Mouse (Mus musculus) forebrain, embryonic 11.5 days (tissue): ENCODE data around the gene Dnajc17. TPM values are rescaled to one million over a fixed set of nuclear protein-coding genes. Genes with fewer than 3 reads are reported as not detected.

Experiments
- ATAC-seq: fragments of 200-750 bp; cut with Nextera tagmentation; replicated peaks from 2 replicates; pipeline ENCODE4 v1.8.0; 2017; ENCODE audit warnings: moderate TSS enrichment; ENCODE audit not compliant: low FRiP score
- DNase-seq: peaks from one replicate; pipeline ENCODE4 v3.0.0-alpha.2; 2017; ENCODE audit warnings: low spot score
- H3K27ac ChIP-seq: fragments of 300-500 bp; sonication (generic); 2 replicates; pipeline ENCODE4 v1.5.1; 2014; ENCODE audit warnings: low read depth, low read length
- H3K27me3 ChIP-seq: fragments of 300-500 bp; sonication (generic); 2 replicates; pipeline ENCODE4 v1.6.1; 2014; ENCODE audit warnings: mild to moderate bottlenecking, low read length, mixed read lengths; ENCODE audit not compliant: control insufficient read depth, insufficient read depth
- H3K36me3 ChIP-seq: fragments of 300-500 bp; sonication (generic); 2 replicates; pipeline ENCODE4 v1.6.1; 2014; ENCODE audit warnings: mild to moderate bottlenecking, low read length, moderate library complexity, mixed read lengths; ENCODE audit not compliant: control insufficient read depth, insufficient read depth
- H3K4me1 ChIP-seq: fragments of 300-500 bp; sonication (generic); replicated peaks from 2 replicates; pipeline ENCODE4 v1.6.1; 2014; ENCODE audit warnings: low read length, mixed read lengths; ENCODE audit not compliant: control insufficient read depth, insufficient read depth
- H3K4me2 ChIP-seq: fragments of 300-500 bp; sonication (generic); 2 replicates; pipeline ENCODE4 v1.6.1; 2014; ENCODE audit warnings: low read depth, mild to moderate bottlenecking, low read length, moderate library complexity, mixed read lengths; ENCODE audit not compliant: severe bottlenecking
- H3K4me3 ChIP-seq: fragments of 300-500 bp; sonication (generic); 2 replicates; pipeline ENCODE4 v1.5.1; 2014; ENCODE audit warnings: low read depth, low read length
- H3K9ac ChIP-seq: fragments of 300-500 bp; sonication (generic); 2 replicates; pipeline ENCODE4 v1.6.1; 2014; ENCODE audit warnings: low read length
- H3K9me3 ChIP-seq: fragments of 300-500 bp; sonication (generic); 2 replicates; pipeline ENCODE4 v1.6.1; 2016; ENCODE audit warnings: low read length, mixed read lengths; ENCODE audit not compliant: control insufficient read depth
- WGBS: fragments of 180-500 bp; shearing (Covaris S2); extraction: QIAGEN DNeasy Blood & Tissue Kit; methylation state at CpG from one replicate; pipeline ENCODE4 v1.1.7; 2014; 5-methylcytosine and 5-hydroxymethylcytosine counted together
- polyA plus RNA-seq: library from polyadenylated mRNA; unstranded; fragments of >200 nt; fragmentation: Nextera tagmentation; extraction: Ambion mirVana; gene quantifications from 2 replicates; pipeline ENCODE4 v1.2.1, GENCODE M21; 2014

Dnajc17 gene
- polyA plus RNA-seq, 1 experiment from 2014 or later: 27.1 TPM

DNA sequence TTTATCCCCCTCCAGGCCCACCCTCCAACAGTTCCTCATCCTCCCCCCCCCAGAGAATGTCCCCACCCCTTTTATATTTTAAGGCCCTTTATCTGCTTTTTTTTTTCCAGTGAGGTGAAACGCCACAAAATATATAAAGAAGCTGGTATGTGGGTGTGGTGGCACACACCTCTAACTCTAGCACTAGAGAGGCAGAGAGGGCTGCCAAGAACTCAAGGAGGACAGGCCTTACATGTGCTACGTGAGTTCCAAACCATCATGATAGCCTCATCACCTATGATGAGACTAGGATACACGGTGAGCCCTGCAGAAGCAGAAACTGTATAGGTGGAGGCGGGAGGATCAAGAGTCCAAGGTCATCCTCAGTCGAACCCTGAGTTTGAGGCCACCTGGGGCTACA lies 17.6 kb downstream of the Dnajc17 start:
- no peak overlapping the region for H3K9ac ChIP-seq
- ATAC-seq (no peak), DNase-seq (no peak)
- no peaks in the 10 kb centered on the region for H3K9me3 ChIP-seq
- 94% methylated on average over 5 of the region's 5 CpGs for WGBS
- H3K27ac ChIP-seq: no peak overlapping the region
- H3K36me3 ChIP-seq: no peaks in the 10 kb centered on the region
- H3K4me2 ChIP-seq: no peak overlapping the region
- H3K4me1 ChIP-seq: no peaks in the 10 kb centered on the region
- no peak overlapping the region for H3K4me3 ChIP-seq
- H3K27me3 ChIP-seq: no peaks in the 10 kb centered on the region

DNA sequence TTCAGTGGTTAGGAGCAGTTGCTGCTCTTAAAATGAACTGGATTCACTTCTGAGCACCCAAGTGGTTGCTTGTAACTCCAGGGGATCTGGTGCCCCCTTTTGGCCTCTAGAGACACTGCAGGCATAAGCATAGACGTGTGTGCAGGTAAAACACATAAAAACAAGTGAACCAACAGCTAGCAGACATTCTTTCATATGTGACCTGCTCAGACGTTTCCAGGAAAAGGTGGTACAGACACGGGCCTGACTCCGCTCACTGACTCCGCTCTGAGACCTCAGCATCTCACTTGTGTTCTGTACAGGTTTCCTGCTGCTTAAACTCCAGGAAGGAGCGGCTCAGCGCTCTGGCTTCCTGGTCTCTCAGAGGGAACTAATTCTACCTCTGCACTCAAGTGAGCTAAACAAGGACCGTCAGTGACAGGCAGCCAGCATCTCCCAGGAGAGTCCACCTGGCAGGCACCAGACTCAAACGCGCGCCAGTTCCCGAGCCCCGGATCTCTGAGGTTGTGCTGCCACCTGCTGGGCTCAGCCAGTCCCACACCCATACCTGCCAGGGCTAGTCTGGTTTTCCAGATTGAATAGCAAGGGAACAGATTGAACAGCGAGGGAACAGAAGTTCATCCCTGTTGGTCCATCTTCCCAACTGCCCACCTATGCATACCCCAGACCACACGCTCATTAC lies 19.4 kb downstream of the Dnajc17 start:
- ATAC-seq (peak; percentile 73), DNase-seq (peak; percentile 92)
- Histone ChIP-seq H3K4me3 (peak overlapping the region; percentile 24), H3K4me2 (peak overlapping the region; percentile 54), H3K27me3 (no peaks in the 10 kb centered on the region), H3K4me1 (no peaks in the 10 kb centered on the region), H3K9ac (peak overlapping the region; percentile 16; the same call in 1 of the 2 replicates), H3K27ac (no peak overlapping the region), H3K36me3 (no peaks in the 10 kb centered on the region; the same call in 1 of the 2 replicates), H3K9me3 (no peaks in the 10 kb centered on the region)
- WGBS: 5% methylated on average over 15 of the region's 15 CpGs

DNA sequence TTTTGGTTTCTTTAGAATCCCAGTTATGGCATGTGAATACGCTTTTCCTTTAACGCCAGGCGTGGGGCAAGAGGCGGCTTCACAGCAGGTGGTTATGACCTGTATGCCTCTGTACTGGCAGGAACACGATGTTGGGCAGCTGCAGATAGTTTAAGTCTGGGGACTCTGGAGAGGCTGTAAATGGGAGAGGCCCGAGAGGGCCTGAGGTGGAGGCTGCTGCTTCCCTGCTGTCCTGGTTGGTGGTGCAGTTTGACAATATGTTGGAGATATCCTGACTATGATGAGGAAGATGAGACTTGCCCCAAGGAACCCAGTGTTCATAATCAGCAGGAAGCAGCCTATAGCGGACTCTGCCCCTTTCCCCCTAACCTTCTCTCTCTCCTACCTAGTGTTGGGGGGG lies 25.7 kb downstream of the Dnajc17 start:
- ATAC-seq (no peak), DNase-seq (no peak)
- no peaks in the 10 kb centered on the region; the same call in 1 of the 2 replicates for H3K36me3 ChIP-seq
- no peak overlapping the region for H3K27ac ChIP-seq
- no peaks in the 10 kb centered on the region for H3K4me1 ChIP-seq
- no peak overlapping the region for H3K9ac ChIP-seq
- H3K4me3 ChIP-seq: no peak overlapping the region
- no peaks in the 10 kb centered on the region for H3K27me3 ChIP-seq
- 77% methylated on average over 7 of the region's 7 CpGs for WGBS
- H3K4me2 ChIP-seq: no peak overlapping the region
- H3K9me3 ChIP-seq: no peaks in the 10 kb centered on the region

DNA sequence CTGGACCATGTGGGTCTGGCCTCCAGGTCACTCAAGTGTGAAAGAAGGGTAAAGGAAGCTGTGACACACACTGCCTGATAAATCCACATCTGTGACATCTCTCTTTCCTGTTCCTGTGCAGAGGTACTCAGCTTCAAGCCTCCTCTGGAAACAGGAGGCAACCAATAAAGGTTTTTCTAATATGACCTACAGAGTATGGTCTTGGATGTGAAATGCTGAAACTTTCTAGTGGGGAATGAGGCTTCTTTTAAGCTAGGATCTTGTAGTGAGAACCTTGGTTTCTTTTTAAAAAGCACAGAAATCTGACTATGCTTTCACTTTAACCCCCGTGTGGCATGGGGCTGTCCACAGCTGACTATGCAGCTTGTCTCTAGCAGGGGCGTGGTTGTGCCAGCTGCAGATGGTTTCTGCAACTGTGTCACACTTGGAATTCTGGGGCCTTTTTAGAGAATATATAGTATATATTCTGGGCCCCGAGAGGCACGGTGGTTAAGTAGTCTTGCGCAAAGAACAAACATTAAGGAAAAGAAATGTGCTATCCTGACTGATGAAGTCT lies 31.1 kb downstream of the Dnajc17 start:
- no peak overlapping the region for H3K4me2 ChIP-seq
- H3K9ac ChIP-seq: no peak overlapping the region
- H3K4me1 ChIP-seq: peaks cover 6% of the 10 kb centered on the region; the same call in 1 of the 2 replicates
- DNase-seq (no peak), ATAC-seq (no peak)
- WGBS: 85% methylated on average over 5 of the region's 5 CpGs
- H3K4me3 ChIP-seq: no peak overlapping the region
- no peaks in the 10 kb centered on the region for H3K9me3 ChIP-seq
- no peaks in the 10 kb centered on the region for H3K27me3 ChIP-seq
- H3K36me3 ChIP-seq: no peaks in the 10 kb centered on the region
- H3K27ac ChIP-seq: no peak overlapping the region

DNA sequence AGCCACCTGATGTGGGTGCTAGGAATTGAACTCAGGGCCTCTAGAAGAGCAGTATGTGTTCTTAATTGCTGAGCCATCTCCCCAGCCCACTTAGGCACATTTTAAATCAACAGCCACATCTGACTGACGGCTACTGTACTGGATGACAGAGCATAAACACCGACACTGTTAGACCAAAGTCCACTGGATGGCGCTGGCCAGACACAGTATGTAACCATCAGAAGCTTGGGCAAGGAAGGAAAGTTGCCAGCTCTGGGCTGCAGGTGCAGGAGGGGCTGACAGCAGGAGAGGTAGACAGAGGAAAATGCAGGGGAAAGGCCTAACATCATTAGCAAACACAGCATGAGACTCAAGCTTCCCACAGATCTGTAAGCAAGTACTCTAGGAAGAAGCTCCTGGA lies 31.8 kb downstream of the Dnajc17 start:
- ATAC-seq (no peak), DNase-seq (no peak)
- WGBS: 66% methylated on average over 3 of the region's 3 CpGs
- Histone ChIP-seq H3K4me2 (no peak overlapping the region), H3K27ac (no peak overlapping the region), H3K9ac (no peak overlapping the region), H3K27me3 (no peaks in the 10 kb centered on the region), H3K4me3 (no peak overlapping the region), H3K9me3 (no peaks in the 10 kb centered on the region), H3K4me1 (peaks cover 6% of the 10 kb centered on the region; the same call in 1 of the 2 replicates), H3K36me3 (no peaks in the 10 kb centered on the region)

DNA sequence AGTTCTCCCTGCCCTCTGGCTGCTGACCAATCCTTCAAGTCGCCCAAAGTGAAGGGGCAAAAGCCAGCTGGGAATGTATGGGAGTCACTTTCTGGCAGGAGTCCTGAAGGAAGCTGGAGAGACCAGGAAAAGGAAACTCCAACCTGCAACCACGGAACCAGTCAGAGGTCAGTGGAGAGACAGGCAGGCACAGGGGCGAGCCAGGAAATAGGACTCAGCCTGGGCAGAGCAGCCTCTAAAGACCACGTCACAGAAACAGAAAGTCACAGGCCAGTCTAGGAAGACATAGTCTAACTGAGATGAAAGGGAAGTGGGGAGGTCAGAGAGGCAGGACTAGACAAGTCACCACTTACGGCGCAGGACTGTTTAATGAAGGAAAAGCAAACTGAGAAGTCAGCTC lies 33.0 kb downstream of the Dnajc17 start:
- peaks cover 6% of the 10 kb centered on the region; the same call in 1 of the 2 replicates for H3K4me1 ChIP-seq
- WGBS: 71% methylated on average over 6 of the region's 6 CpGs
- H3K36me3 ChIP-seq: no peaks in the 10 kb centered on the region
- no peak overlapping the region for H3K4me3 ChIP-seq
- H3K9ac ChIP-seq: no peak overlapping the region
- H3K9me3 ChIP-seq: no peaks in the 10 kb centered on the region
- no peak overlapping the region for H3K27ac ChIP-seq
- no peaks in the 10 kb centered on the region for H3K27me3 ChIP-seq
- no peak for ATAC-seq
- DNase-seq: no peak
- H3K4me2 ChIP-seq: no peak overlapping the region

DNA sequence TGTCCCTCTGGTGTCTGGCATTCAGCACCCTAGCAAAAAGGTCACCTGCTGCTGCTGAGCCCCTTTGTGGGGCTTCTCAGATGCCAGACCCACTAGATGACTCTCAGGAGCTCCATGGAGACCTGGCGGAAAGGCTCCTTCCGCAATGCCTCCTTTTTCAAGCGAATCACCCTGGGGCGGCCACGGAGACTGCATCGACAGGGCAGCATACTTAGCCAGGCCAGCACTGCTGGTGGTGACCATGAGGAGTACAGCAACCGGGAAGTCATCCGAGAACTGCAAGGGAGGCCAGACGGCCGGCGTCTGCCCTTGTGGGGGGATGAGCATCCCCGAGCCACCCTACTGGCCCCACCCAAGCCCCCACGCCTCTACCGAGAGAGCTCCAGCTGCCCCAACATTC lies 33.7 kb downstream of the Dnajc17 start:
- WGBS: 61% methylated on average over 14 of the region's 14 CpGs
- Histone ChIP-seq H3K9ac (no peak overlapping the region; the same call in 1 of the 2 replicates), H3K27ac (no peak overlapping the region)

DNA sequence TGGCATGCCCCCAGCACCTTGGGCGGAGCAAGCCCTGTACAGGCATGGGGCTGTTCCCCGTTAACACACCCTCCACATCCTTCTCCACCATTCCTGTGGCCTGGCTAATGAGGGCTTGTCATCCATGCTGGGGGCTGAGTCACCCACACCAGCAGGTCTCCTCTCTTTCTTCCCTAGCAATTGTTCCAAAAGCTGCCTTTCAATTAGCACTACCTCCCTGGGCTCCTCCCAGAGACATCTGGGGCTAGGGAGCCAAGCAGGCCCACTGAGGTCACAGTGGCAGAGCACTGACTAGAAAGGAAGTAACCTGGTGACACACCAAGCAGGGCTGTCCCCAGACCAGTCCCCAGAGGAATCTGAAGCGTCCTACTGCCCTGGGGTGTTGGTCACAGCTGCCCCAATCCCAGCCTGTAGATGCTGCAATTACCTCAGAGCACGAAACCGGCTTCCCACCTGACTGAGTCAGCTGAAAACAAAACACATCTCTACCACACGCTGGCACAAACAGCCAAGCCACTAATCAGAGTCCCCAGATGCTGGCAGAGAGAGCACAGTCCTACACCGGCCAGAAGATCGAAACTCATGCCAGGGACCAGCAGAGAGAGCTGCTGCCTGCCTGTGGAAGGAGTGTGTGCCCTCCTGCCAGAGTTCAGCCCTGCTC lies 34.5 kb downstream of the Dnajc17 start, which contains the start of gene Gm14137:
Gm14137 (plus strand) TSS at position 519 of the 661 bp plus-strand sequence.
- H3K27ac ChIP-seq: no peak within 1 kb of the TSS
- DNase-seq (no peak), ATAC-seq (0 out of 2 replicates have a peak, but pooled peaks have one; percentile 18)
- no peaks in the 10 kb centered on the region for H3K36me3 ChIP-seq
- no peaks in the 10 kb centered on the region for H3K27me3 ChIP-seq
- H3K9ac ChIP-seq: no peak within 1 kb of the TSS; the same call in 1 of the 2 replicates
- peaks cover 6% of the 10 kb centered on the region; the same call in 1 of the 2 replicates for H3K4me1 ChIP-seq
- WGBS: 36% methylated on average over 8 of the region's 8 CpGs
- no peak within 1 kb of the TSS for H3K4me2 ChIP-seq
- no peaks in the 10 kb centered on the region for H3K9me3 ChIP-seq
- H3K4me3 ChIP-seq: no peak within 1 kb of the TSS

More for the DNA sequence above, 33.7 kb downstream of the Dnajc17 start:
- no peak for DNase-seq
- Histone ChIP-seq H3K9me3 (no peaks in the 10 kb centered on the region), H3K4me3 (no peak overlapping the region), H3K36me3 (no peaks in the 10 kb centered on the region), H3K4me2 (no peak overlapping the region), H3K27me3 (no peaks in the 10 kb centered on the region), H3K4me1 (peaks cover 6% of the 10 kb centered on the region; the same call in 1 of the 2 replicates)
- no peak for ATAC-seq
